Mouse (Mus musculus) stomach, embryonic 16.5 days (tissue): ENCODE measurements around the gene Arnt2. TPM values are rescaled to one million over a fixed set of nuclear protein-coding genes. Genes with fewer than 3 reads are reported as not detected.

ENCODE experiments used
- ATAC-seq: fragments of 200-750 bp; cut with Nextera tagmentation; 2 replicates; pipeline ENCODE4 v1.8.0; 2017; ENCODE audit warnings: moderate number of reproducible peaks, moderate TSS enrichment; ENCODE audit not compliant: insufficient read depth, low FRiP score
- H3K27ac ChIP-seq: fragments of 300-500 bp; sonication (generic); 2 replicates; pipeline ENCODE4 v1.5.1; 2014; ENCODE audit warnings: low read length
- H3K27me3 ChIP-seq: fragments of 300-500 bp; sonication (generic); 2 replicates; pipeline ENCODE4 v1.6.1; 2014; ENCODE audit warnings: low read length, control low read depth, mixed read lengths; ENCODE audit not compliant: control insufficient read depth, insufficient read depth
- H3K36me3 ChIP-seq: fragments of 300-500 bp; sonication (generic); 2 replicates; pipeline ENCODE4 v1.6.1; 2014; ENCODE audit warnings: low read length; ENCODE audit not compliant: control insufficient read depth, insufficient read depth
- H3K4me1 ChIP-seq: fragments of 300-500 bp; sonication (generic); 2 replicates; pipeline ENCODE4 v1.6.1; 2014; ENCODE audit warnings: low read length, control low read depth, mixed read lengths; ENCODE audit not compliant: control insufficient read depth, insufficient read depth
- H3K4me2 ChIP-seq: fragments of 300-500 bp; sonication (generic); 2 replicates; pipeline ENCODE4 v1.6.1; 2014; ENCODE audit warnings: low read depth, low read length, mixed read lengths
- H3K4me3 ChIP-seq: fragments of 300-500 bp; sonication (generic); replicated peaks from 2 replicates; pipeline ENCODE4 v1.5.1; 2014; ENCODE audit warnings: mild to moderate bottlenecking, low read length
- H3K9ac ChIP-seq: fragments of 300-500 bp; sonication (generic); 2 replicates; pipeline ENCODE4 v1.6.1; 2014; ENCODE audit warnings: low read length
- H3K9me3 ChIP-seq: fragments of 300-500 bp; sonication (generic); replicated peaks from 2 replicates; pipeline ENCODE4 v1.6.1; 2016; ENCODE audit warnings: low read length, control low read depth; ENCODE audit not compliant: control insufficient read depth
- WGBS: fragments of 180-500 bp; shearing (Covaris S2); extraction: QIAGEN DNeasy Blood & Tissue Kit; methylation state at CpG from one replicate; pipeline ENCODE4 v1.1.7; 2014; 5-methylcytosine and 5-hydroxymethylcytosine counted together
- polyA plus RNA-seq: library from polyadenylated mRNA; unstranded; fragments of >200 nt; fragmentation: Nextera tagmentation; extraction: Ambion mirVana; gene quantifications from 2 replicates; pipeline ENCODE4 v1.2.1, GENCODE M21; 2015

The Arnt2 gene
- polyA plus RNA-seq, 1 experiment from 2014 or later: 3.0 TPM

DNA sequence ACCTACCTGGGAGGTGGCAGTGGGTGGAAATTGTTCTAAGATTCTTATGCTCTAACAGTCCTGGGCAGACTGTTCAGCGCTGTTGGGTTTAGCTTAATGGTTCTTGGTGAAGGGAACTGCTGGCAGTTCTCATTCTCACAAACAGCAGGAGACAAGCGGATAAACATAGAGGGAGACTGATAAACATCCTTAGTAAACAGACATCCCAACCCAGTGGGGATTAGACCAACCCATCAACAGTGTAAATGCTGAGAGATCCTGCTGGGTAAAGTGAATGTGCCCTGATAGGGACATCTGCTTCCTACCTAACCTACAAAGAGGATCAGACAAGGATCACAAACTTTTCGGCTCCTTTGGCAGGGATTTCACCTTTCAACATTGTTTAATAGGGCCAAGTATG is 155.7 kb downstream of the Arnt2 start:
- Histone ChIP-seq H3K4me3 (no peak overlapping the region), H3K27ac (no peak overlapping the region), H3K9ac (no peak overlapping the region), H3K4me1 (no peaks in the 10 kb centered on the region), H3K4me2 (no peak overlapping the region), H3K36me3 (no peaks in the 10 kb centered on the region), H3K9me3 (no peaks in the 10 kb centered on the region), H3K27me3 (no peaks in the 10 kb centered on the region)
- no peak for ATAC-seq
- 40% methylated on average over 3 of the region's 3 CpGs for WGBS

DNA sequence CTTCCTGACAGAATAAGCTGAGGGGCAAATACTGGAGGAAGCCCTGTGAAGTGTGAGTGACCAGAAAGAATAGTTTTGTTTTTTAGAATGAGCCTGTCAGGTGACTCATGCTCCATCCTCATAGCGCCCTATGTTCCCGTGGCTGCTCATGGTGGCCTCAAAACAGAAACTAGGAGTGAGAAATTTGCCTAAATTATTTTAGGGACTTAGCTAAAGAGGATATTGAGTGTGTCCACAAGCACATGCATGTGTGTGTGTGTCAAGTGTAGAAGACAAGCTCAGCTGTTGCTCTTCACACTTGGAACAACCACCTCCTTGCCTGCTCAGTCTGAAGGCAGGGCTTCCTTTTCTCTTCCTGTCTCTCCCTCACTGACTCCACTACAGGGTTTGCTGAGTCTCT is 158.3 kb downstream of the Arnt2 start:
- H3K27me3 ChIP-seq: no peaks in the 10 kb centered on the region
- H3K9me3 ChIP-seq: no peaks in the 10 kb centered on the region
- H3K4me2 ChIP-seq: no peak overlapping the region
- H3K36me3 ChIP-seq: no peaks in the 10 kb centered on the region
- ATAC-seq: no peak
- peaks cover 7% of the 10 kb centered on the region for H3K4me1 ChIP-seq
- 85% methylated on average over 2 of the region's 2 CpGs for WGBS
- H3K27ac ChIP-seq: no peak overlapping the region
- H3K4me3 ChIP-seq: no peak overlapping the region
- H3K9ac ChIP-seq: no peak overlapping the region

DNA sequence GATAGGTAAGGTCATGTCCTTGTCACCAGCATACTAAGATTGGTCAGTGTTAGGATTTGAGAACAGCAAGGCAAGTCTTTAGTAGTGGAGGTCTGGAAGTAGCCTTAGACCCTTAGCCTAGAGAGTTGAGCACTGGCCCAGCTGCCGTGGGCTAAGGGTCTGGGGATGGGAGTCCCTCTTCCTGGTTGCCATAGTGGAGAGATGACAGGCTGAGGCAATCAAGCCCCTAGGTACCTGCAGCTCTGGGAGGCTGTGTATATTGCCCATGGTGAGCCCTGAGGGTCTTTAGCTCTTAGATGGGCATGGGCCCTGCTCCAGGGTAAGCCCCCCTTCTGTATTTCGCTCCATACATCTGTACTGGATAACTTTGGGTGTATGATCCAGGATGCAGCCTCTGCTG is 159.2 kb downstream of the Arnt2 start:
- Histone ChIP-seq H3K9ac (no peak overlapping the region), H3K36me3 (no peaks in the 10 kb centered on the region), H3K4me2 (no peak overlapping the region), H3K27ac (no peak overlapping the region), H3K27me3 (no peaks in the 10 kb centered on the region), H3K4me3 (no peak overlapping the region), H3K4me1 (peaks cover 7% of the 10 kb centered on the region), H3K9me3 (no peaks in the 10 kb centered on the region)
- WGBS: 86% methylated on average over 2 of the region's 2 CpGs
- ATAC-seq: no peak

DNA sequence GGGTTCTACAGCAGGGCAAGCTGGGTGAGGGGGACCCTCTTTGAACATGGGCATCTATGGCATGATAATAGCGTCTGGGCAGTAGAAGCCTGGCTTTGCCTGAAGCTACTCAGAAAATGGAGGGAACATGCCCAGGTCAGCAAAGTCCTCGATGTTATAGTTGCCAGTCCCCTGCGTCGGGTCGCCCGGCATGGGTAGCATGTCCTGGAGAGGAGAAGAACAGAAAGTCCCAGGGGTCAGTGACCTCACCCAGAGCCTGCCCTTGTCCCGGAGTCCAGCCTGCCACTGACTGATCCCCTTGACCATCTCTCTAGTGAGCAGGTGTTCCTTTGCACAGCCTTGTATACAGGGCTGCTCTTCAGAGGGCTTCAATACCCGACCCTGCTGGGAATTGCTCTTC is 160.0 kb downstream of the Arnt2 start:
- WGBS: 79% methylated on average over 8 of the region's 8 CpGs
- Histone ChIP-seq H3K4me2 (no peak overlapping the region), H3K27ac (no peak overlapping the region), H3K9me3 (no peaks in the 10 kb centered on the region), H3K4me3 (no peak overlapping the region), H3K9ac (no peak overlapping the region), H3K36me3 (no peaks in the 10 kb centered on the region), H3K27me3 (no peaks in the 10 kb centered on the region), H3K4me1 (peaks cover 7% of the 10 kb centered on the region)
- no peak for ATAC-seq

DNA sequence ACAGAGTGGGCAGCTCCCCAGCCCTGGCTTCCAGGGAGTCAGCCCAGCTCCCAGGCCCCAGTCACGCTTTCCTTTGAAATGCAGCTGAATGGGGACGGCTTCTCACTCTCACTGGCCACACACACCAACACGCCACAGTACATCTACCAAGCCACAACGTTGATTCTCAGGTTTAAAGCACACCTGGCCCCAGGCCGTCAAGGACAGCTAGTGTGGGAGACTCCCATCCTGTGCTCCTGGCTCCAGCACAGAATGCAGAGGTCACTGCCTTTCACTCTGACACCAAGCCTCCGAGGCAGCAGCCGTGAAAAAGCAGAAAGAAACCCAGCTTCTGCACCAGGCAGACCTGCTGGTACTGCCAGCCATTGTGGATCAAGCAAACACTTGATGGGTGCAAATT is 160.6 kb downstream of the Arnt2 start:
- 54% methylated on average over 7 of the region's 7 CpGs for WGBS
- no peak overlapping the region for H3K27ac ChIP-seq
- no peak overlapping the region for H3K4me2 ChIP-seq
- no peaks in the 10 kb centered on the region for H3K9me3 ChIP-seq
- H3K36me3 ChIP-seq: no peaks in the 10 kb centered on the region
- ATAC-seq: no peak
- no peaks in the 10 kb centered on the region for H3K27me3 ChIP-seq
- H3K9ac ChIP-seq: no peak overlapping the region
- no peak overlapping the region for H3K4me3 ChIP-seq
- peaks cover 7% of the 10 kb centered on the region for H3K4me1 ChIP-seq

DNA sequence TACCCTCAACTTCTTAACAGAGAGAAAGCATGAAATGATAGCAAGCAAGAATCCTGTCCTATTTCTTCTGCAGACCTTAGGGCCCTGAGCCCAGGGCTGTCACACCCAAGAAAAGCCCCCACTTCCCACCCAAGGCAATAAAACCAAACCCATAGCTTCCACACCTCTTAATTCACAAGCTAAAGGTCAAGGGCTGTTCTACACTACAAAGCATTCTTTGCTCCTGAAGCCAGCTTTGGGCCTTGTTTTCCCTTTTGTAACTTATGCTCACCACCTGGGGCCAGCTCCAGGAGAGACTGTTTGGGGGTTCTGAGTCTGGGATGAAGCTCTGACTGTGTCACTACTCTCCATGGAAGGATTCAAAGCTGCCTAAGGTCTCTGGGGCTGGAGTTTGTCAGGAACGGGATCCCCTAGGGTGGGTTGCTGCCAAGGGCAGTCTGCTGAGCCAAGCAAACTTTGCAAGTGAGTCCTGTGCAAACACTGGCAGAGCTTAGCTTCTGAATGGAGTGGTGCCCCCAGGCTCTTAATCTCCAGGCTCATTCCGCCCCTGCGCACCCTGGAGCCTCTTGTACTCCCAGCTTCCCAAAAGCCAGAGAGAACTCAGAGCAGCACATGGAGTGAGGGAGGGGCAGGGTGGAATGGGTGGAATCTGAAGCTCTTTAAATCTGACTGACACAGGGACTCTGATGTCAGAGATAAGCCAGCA is 161.9 kb downstream of the Arnt2 start:
- H3K4me1 ChIP-seq: peaks cover 7% of the 10 kb centered on the region
- peak overlapping the region; percentile 85; the same call in 1 of the 2 replicates for H3K27ac ChIP-seq
- H3K36me3 ChIP-seq: no peaks in the 10 kb centered on the region
- ATAC-seq: no peak
- H3K9me3 ChIP-seq: no peaks in the 10 kb centered on the region
- no peaks in the 10 kb centered on the region for H3K27me3 ChIP-seq
- peak overlapping the region; percentile 22; the same call in 1 of the 2 replicates for H3K9ac ChIP-seq
- no peak overlapping the region for H3K4me2 ChIP-seq
- H3K4me3 ChIP-seq: no peak overlapping the region
- WGBS: 26% methylated on average over 3 of the region's 3 CpGs

DNA sequence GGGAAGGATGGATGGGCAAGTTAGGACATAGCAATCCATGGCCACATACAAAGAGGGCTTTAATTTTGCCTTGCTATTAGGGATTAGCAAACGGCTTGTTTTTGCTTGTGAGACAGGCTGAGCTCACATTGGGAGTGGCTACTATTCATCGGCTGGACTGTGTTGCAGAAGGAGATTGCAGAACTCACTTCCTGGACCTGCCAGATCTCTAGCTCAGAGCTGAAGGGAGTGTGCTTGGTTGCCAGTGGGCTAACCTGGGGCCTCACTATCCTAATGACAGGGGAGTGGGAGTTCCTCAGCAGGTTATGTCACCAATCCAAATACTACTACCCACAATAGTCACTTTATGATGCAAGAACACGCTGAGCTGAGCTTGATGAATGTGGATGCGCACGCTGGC is 163.1 kb downstream of the Arnt2 start:
- WGBS: 71% methylated on average over 5 of the region's 5 CpGs
- Histone ChIP-seq H3K9me3 (no peaks in the 10 kb centered on the region), H3K4me3 (no peak overlapping the region), H3K4me1 (peaks cover 7% of the 10 kb centered on the region), H3K9ac (no peak overlapping the region), H3K27ac (peak overlapping the region; percentile 85), H3K27me3 (no peaks in the 10 kb centered on the region), H3K4me2 (no peak overlapping the region), H3K36me3 (no peaks in the 10 kb centered on the region)
- no peak for ATAC-seq

DNA sequence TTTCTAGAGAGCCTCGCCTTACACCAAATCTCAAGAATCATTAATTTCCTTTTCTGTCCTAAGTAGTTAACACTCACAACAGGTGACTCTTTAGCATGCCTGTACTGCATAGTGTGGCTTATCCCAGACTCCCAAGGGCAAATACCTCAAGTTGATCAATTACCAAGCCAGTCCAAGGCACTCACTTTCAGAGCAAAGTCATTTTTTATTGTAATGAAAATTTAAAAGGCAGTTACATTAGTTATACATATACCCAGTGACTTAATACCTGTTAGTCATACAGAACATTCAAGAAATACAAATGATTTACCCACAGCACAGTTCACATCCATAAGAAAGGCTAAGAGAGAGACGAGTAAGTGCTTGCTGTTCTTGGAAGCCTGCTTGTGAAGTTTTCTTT is 163.9 kb downstream of the Arnt2 start:
- H3K27ac ChIP-seq: peak overlapping the region; percentile 85
- no peak overlapping the region for H3K4me2 ChIP-seq

DNA sequence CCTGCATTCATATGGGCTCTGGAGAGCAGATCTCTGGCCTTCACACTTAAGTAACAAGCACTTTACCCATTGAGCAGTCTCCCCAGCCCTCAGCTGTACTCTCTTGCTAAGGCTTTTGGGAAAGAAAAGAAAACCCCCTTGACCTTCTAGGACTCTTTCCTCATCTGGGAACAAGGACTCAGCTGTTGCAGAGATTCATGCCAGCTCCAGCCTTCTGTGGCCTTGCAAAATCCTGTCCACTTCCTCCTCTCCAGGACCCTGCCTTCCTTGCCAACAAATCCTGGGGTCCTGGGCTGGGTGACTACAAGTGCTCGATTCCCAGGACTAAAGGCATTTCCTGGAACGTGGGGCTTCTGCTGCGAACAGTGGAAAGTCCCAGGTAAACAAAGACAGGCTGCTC is 169.6 kb downstream of the Arnt2 start:
- no peaks in the 10 kb centered on the region for H3K9me3 ChIP-seq
- H3K36me3 ChIP-seq: no peaks in the 10 kb centered on the region
- no peak overlapping the region for H3K4me2 ChIP-seq
- peaks cover 5% of the 10 kb centered on the region; the same call in 1 of the 2 replicates for H3K4me1 ChIP-seq
- H3K27ac ChIP-seq: no peak overlapping the region
- no peak for ATAC-seq
- no peak overlapping the region for H3K4me3 ChIP-seq
- WGBS: 36% methylated on average over 3 of the region's 3 CpGs
- H3K9ac ChIP-seq: no peak overlapping the region
- H3K27me3 ChIP-seq: no peaks in the 10 kb centered on the region

More for the DNA sequence above, 163.9 kb downstream of the Arnt2 start:
- Histone ChIP-seq H3K36me3 (no peaks in the 10 kb centered on the region), H3K27me3 (no peaks in the 10 kb centered on the region), H3K4me3 (no peak overlapping the region), H3K9me3 (no peaks in the 10 kb centered on the region), H3K4me1 (peaks cover 7% of the 10 kb centered on the region), H3K9ac (no peak overlapping the region)
- WGBS: 66% methylated on average over 2 of the region's 2 CpGs
- ATAC-seq: peak; percentile 42; the same call in 1 of the 2 replicates
